Mouse (Mus musculus): ENCODE data around the gene Slit3.

Gene Slit3

DNA sequence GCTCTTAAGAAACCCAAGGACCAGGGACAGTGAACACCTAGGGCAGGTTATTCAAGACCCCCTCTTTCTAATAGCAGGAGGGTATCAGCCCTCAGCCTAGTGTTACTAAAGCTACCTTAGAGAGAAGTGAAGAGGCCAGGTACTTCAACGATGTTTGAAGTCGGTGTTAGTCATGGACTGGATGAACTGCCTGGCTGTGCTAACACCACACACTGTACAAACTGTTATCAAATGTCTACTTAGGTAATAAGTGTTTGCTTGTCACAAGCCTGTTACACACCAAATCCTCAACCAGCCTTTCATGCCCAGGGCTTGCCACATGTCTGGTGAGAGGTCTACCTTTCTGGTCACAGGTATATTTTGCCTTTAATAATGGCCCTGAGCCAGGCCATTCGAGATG is 153.0 kb downstream of the Slit3 start:
- no peak for DNase-seq (ENCODE audit: low read depth, low spot score)

DNA sequence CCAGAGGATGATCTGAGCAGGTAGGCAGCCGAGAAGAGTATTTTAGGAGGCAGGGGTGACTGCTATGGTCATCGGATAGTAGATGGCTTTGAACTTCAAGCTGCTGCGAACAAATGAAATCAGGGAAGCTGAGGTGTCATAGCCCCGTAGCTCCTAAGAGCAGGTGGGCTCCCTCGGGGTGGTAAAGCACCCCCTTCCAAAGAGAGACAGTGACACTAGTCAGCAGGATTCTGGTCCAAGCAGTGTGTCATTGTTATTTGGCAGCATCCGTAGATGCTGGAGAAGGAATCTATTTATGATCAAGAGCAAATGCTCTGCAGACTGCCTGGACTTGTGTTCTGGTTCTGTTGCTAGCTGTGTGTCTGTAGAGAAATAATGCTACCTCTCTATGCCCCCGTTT is 154.3 kb downstream of the Slit3 start:
- no peak for DNase-seq (ENCODE audit: low read depth, low spot score)

DNA sequence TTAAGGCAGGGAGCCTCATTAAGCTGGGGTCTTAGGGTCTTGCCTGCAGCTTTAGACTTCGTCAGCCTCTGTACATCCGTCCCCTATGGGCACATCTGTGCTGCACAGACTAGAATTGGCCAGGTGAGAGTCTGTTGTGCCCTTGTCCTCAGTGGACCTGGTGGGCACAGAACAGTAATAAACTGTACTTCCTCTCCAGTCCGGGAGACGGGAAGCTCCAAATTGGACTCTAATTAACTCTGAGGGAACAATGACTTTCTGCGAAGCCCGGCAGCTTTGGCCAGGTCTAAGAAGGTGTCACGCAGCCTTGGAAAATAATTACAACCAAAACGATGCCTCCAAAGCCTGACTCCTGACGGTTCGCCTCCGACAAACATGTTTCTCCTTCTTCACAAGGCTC is 155.0 kb downstream of the Slit3 start:
- no peak for DNase-seq (ENCODE audit: low read depth, low spot score)

DNA sequence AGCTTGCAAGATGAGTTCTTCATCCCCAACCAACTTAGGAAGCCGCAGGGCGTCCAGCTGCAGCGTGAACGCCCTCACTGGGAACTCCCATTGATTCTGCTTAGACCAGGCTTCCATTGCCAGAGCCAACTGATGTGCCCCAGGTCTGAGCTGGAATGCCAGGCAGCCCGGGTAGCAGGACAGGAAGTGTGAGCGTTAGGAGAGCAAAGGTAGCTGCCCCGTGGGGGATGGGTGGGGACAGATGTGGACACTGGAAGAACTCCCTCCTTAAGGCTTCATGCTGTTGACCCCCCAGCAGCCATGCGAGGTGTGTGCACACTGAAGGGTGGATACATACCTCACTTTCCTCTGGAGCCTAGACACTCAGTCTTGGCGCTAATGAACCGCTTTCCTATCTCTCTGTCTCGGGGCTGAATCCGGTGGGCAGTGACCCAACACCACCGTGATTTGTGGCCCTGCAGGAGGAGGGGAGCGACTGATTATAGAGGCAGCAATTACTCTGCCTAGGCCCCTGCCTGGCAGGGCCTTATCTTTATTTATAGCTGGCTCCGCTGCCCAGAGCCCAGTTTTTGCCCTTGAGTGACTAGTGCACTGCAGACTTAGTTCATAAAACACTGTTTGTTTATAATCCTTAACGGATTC is 157.2 kb downstream of the Slit3 start:
- no peak for DNase-seq (ENCODE audit: low read depth, low spot score)

DNA sequence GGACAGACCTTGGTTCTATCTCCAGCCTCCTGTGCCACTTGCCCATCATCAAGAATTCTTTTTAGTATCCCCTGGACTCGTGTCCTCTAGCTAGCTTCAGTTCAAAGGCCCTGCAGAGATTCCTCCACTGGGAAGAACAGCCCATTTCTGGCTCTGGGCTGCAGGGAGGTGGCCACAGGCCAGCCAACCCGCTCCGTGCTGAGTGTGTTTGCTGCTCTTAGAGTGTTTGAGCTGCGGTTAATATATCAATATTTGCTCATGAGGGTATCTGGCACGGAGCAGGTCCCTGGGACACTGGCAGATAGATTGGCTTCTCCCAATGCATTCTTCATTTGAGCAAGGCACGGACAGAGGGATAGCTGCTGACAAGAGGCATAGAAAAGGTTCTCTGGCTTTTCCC is 159.8 kb downstream of the Slit3 start:
- DNase-seq (ENCODE audit: low read depth, low spot score) = no peak

DNA sequence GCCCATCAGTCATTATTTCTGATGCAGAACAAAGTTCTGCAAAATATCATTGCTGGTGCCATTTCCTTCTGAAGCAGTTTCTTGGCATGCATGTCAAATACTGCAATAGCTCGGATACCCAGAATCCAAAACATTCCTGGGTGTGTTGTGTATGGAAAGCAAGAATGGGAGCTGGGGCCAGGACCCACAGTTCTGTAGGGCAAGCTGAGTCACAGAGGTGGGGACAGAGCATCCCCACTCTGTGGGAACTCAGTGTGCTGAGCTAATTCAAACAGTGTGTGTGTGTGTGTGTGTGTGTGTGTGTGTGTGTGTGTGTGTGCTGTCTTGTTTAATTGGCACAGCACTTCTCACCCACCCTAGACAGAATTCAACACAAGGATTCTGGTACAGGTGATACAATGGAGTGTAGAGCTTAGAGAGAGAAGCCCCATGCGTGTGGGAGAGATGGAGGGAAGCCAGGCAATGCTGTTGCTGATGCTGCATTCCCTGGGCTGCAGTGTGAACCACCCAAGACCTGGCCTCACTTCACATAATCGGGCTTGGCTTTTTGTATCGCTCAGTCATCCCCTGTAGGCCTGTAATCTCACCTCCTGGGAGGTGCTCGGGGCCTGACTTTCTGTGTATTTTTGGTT is 161.1 kb downstream of the Slit3 start:
- DNase-seq (ENCODE audit: low read depth, low spot score) = no peak

DNA sequence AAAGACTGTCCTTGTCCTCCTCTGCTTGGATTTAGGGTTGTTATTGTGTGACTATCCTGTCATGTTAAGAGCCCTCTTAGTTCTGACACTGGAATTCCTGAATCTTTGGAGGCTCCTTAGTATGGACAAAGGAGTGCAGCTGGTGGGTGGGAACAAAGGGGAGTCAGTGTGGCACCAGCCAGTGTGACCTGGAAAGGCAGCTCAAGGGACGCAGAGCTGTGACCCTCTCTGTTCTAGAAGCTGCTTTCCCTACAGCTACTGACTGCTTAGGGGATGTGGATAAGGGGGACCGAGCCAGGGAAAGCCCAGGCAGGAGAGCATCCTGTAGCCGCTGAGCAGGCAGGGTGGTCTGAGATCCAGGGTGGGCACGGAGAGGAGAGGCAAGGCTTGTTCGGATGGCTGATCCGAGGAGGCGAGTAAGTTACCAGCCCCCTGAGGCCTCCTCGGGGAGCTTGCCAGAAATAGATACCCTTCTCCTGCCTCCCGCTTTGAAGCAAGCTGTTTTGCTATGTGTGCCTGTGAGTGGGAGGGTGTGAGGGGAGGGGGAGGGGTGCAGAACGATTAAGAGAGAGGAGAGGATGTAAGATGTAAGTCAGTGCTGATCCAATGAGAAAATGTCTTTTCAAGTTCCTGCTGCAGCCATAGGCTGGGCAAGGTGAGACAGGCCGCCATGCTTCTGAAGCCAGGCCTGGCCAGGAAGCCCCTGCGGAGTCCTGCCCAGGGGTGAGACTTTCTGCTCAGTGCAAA is 162.0 kb downstream of the Slit3 start:
- no peak for DNase-seq (ENCODE audit: low read depth, low spot score)

DNA sequence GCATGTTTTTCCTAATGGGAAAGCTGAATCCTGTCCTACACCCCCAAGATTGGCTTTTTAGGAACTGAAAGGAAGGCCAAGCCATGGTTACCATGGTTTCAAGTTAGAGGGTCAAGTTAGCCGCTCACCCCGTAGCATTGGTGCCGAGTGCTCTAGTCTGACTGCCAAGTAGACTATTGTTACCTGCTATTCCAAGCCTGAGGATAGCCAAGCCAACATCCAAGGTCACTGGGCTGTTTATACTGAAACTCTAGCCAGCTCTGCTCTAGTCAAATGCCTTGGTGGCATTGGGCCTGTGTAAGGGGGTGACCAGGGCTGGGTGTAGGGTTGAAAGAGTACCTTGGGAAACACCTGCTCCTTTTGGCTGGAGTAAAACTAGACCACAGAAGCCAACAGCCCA is 162.7 kb downstream of the Slit3 start:
- DNase-seq (ENCODE audit: low read depth, low spot score) = no peak

DNA sequence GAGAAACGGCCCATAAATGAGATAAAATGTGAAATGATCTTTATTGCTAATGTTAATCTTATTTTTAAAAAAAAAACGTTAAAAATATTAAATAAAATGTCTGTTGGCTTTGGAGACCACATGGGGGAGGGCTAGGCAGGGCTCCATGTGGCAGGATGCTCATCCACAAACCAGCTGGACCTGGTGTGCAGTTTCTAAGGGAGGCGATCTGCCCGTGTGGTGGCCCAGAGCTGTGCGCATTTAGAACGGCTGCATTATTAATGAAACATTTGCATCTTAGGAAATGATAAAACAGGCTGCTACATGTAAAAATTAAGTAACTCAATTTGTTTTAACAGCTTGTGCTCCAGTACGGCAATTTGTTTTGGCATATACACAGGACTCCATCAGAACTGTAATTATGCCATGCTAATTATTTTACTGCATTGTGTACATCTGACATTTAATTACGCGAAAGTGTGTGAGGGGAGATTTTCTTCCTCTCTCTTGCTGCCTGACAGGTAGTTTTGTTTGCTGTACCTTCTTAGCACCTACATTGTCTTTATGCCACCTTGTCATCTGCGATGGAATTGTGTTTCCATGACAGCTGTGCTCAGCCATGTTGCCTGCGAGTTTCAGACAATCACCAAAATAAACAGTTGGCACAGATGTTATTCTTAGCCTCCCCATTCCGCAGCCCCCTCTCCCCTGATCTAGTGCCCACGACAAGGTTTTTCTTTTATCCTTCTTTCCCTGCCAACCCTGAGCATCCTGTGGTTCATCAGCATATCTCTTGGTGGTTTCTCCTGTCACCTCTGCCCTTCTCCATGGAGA is 165.8 kb downstream of the Slit3 start:
- DNase-seq (ENCODE audit: low read depth, low spot score) = no peak

DNA sequence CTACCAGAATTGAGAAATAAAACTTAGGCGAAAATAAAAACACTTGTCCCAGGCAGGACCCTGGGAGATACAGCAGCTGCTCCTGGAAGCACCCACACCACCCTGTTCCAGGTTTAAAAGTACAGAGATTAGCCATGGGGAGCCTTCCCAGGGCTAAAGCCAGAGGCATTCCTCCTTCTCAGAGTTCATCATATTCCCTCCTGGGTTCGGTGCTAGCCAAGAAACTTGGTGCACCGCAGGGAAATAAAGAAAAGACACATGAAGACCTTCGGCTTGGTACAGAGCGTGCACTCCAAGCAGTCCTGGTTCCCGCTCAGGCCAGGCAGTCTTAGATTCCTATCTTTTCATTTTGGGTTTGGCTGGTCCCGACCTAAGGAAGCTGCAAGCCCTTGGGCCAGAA is 167.0 kb downstream of the Slit3 start:
- no peak for DNase-seq (ENCODE audit: low read depth, low spot score)

DNA sequence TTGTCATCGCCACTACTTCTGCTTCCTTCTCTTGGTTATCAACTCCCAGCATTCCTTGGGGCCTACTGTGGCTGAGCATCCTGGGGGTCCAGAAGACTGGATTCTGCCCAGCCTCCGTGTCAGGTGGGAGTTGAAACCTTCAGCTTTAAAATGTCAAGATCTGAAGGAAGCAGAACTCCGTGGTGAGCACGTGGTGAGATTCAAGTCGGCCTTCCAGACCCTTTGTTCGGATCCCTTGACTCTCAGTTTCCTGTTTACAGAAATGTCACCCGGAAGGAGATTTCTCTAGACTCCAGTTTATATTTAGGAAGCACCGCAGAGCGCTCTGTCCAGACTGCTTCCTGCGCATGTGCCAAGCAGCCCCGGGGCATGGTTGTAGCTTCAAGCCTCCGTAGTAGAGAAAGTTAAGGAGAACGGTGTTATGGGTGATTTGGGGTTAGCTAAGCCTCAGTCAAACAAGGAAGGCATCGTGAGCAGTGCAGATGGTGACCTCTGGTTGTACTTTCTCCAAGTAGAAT is 167.8 kb downstream of the Slit3 start:
- DNase-seq (ENCODE audit: low read depth, low spot score) = no peak

DNA sequence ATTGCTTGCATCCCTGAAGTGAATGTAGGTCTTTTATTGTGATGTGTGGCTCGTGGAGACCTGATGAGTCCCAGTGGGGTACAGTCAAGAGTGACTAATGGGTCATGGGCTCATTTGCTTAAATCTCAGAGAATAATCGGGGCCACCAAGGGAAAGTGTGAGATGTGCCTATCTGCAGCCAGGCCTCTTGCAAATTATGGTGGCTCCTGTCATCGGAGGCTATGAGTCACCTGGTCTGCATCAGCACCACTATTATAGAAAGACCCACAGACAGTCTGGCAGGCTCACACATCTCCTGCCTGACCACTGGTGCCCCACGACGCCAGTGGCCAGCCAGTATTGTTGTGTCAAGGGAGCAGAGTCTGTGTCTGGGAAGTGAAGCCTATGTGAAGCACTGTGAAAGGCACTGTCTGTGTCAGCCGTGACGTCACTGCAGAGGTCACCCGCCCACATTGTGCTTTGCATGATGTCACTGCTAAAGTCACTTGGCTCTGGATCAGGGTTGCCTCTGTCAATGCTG is 171.3 kb downstream of the Slit3 start:
- DNase-seq (ENCODE audit: low read depth, low spot score) = no peak

DNA sequence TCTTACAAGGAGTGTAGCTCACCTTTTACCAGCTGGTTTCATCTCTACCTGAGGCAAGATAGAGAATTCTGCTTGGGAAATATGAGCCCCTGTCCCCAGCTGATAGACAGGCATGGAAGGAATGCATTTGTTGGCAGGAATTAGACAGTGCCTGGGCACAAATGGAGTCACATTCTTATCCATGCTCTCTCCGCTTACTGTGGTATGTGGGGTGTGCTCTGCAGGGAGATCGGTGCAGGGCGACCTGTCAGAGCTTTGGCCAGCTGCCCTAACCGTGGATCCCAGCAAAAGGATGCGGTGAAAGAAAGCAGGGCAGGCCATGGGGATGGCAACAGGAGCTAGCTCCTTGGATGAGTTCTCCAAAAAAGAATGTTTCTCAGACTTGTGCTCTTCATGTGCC is 172.2 kb downstream of the Slit3 start:
- DNase-seq (ENCODE audit: low read depth, low spot score) = no peak

DNA sequence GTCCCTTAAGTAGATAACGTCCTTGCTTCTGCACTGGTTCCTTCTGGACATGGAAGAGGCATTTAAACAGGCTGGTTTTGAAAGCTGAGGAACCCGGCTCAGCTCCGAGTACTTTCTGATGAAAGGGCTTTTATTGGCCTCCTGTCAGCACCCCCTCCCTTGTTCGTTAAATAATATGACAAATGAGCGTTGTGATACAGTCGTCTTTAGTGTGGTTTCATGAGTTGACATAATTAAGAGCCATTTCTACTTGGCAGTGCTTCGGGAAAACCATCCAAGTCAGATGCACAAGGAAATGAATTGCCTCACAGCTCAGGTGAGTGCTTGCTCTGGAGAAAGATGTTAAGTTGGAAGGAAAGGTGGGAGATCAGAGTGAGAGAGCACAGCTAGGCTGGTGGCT is 173.6 kb downstream of the Slit3 start:
- DNase-seq (ENCODE audit: low read depth, low spot score) = no peak

DNA sequence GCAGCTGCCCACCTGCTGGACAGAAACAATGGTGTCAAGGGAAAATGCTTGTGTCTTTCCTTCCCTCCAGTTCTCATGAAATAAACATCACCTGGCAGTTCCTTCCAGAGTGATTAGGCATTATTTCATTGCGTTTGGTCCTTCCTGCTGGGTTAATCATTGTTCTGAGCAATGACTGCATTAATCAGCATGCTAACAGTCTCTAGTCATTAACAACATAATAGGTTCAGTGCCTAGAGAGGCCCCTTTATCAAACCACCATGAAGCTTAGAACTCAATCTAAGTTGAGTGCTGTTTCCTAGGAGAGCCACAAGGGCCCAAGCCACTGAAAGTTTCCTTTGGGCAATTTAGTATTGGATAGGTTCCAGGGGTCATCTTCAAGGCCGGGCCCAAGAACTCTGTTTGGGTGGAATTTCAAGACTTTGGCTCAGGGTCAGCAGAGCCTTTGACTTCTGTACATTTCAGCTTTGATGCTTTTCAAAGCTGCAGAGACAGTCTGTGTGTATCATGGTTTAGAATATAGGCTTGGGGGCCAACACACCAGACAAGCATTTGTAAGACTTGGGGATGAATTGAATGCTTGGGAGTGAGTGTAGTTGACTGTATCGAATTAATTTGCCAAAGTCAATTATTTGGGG is 174.3 kb downstream of the Slit3 start:
- DNase-seq (ENCODE audit: low read depth, low spot score) = no peak

DNA sequence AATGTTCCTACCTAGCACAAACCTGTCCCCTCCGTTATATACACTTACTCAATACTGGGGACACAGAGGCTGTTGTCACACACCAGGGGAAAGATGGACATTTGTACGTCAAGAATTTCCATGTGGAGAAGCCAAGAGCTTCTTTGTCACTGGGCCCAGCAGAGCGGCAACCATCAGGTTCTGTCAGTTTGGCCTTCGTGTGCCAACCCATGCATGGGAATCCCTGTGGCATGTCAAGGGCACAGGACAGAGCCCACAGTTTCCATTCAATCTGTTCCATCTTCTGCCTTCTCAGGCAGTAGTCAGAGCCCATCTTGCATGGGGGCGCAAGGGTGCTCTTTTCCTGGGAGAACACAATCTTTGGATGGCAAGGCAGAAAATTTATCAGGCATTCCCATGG is 175.8 kb downstream of the Slit3 start:
- no peak for DNase-seq (ENCODE audit: low read depth, low spot score)

DNA sequence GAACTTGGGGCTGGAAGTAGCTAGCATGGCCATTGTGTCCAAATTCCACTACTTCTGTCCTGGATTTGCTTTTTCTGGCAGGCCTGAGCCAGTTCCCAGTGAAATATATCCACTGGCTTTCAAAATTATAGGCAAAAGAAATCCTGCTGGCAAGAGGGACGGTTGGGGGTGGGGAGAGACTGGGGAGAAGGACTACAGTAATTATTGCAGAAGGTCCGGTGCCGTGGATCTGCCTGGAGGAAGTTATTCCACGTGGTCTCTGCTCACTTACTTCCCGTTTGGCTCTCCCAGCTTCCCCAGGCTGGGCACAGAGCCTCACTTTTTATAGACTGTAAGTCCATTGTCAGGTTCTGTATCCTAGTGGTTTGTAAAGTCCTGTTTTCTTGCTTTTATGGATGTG is 176.3 kb downstream of the Slit3 start:
- no peak for DNase-seq (ENCODE audit: low read depth, low spot score)

DNA sequence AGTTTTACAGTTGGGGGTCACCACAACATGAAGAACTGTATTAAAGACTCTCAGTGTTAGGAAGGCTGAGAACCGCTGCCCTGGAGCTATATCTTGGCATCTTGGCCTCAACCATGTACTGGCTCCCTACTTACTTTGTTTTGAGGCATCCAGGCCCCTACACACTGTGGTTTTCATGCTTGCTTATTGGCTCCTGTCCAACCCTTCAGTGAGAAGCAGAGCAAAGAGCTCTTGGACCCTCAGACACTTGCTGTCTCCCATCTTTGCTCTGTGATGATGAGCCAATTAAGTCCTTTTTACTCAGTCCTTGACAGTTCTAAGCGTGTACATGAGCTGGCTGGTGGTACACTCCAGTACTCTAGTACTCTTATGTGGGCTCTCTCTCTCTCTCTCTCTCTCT is 177.5 kb downstream of the Slit3 start:
- no peak for DNase-seq (ENCODE audit: low read depth, low spot score)

DNA sequence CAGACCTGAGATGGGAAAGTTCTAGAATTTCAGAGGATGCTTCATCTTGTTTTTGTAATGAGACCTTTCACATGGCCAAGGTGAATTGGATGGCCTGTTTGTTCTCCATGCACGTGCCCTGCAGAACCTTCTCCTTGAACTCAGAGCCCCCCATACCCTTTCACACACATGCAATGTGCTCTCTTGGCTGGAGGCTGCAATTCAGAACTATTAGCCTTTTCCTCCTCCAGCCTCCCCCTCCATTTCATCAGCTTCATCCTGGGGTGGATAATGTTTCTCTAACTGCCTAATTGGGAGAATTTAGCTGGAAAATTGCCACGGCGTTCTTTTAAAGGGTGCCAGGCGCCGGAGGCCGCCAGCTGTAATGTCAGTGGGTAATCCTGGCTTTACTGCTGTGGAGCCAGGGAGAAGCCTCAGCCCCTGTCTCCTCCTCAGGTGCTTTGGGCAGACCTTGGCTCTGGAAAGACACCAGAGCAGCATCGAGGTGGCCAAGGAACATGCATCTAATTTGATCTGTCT is 178.9 kb downstream of the Slit3 start:
- peak; percentile 14 for DNase-seq (ENCODE audit: low read depth, low spot score)

DNA sequence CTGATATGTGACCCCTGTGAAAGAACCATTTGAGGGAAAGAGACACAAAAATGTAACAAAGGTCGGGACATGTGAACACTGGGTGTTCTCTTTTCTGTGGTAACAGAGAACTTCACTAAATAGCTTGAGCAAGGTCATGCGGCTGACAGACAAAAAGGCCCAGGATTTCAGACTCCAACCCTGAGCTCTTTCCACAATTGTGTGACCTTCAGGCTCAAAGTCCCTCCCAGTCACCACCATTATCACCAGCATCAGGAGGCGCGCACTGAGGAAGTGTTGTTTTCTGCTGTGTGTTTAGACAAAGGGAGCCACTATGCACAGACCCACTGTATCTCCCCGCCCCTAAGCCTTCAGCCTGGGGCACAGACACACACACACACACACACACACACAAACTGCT is 181.2 kb downstream of the Slit3 start:
- DNase-seq (ENCODE audit: low read depth, low spot score) = no peak
